In the genomic region with DNA sequence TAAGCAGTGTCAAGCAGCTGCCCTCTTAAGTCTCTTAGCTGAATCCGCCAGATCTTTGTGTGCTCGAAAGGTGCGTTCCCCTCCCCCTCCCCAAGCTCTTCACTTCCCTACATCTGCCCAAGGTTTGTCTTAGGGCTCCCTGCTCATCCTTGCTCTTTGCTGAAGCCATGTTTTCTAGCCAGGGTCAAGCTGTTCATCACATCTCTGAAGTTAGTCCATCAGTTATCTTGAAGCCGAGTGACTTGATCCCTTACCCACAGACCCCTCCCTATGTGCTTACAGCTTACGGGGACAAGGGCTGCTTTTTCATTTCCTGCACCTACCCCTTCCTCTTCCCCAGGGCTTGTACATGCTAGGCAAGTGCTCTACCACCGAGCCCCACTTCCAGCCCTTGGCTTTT, we compare ENCODE assay signal across 13 mouse cellular contexts. TPM values are rescaled to one million over a fixed set of nuclear protein-coding genes. Genes with fewer than 3 reads are reported as not detected.
DNase-seq lines count a peak whose midpoint lies in the region; ATAC-seq and TF ChIP-seq lines count a peak whose summit lies in the region.
"Had no signal": no experiment of that assay in that cellular context is flagged by ENCODE, and none has a peak within 500 bp of the region (broad histone marks: within the 10 kb centered on the region; RNA-seq: fewer than 3 reads in every experiment).

No protein-coding gene starts in this region.

- peak; percentile 23 for DNase-seq in testis, postnatal 10 days (ENCODE audit: low spot score)
- DNase-seq in testis, postnatal 14 days (ENCODE audit: low spot score): no peak
- DNase-seq in hindbrain, embryonic 11.5 days (ENCODE audit: low spot score): no peak
- no peak for DNase-seq in liver, postnatal 0 days
- no peak for DNase-seq in adrenal gland, adult 18-20 months (ENCODE audit: low spot score in 2 of 2)
- DNase-seq: gastrocnemius, postnatal 25 days had no signal

- peaks cover 8% of the 10 kb centered on the region for H3K4me1 ChIP-seq in hindbrain, embryonic 11.5 days (replicated peaks; ENCODE audit: control insufficient read depth, insufficient read depth, low read length)
- H3K4me1 ChIP-seq in neural tube, embryonic 14.5 days (ENCODE audit: control insufficient read depth, insufficient read depth, low read length): no peaks in the 10 kb centered on the region; the same call in 1 of the 2 replicates
- H3K4me1 ChIP-seq in liver, postnatal 0 days (ENCODE audit: insufficient read depth): no peaks in the 10 kb centered on the region

- H3K4me3 ChIP-seq in hindbrain, embryonic 11.5 days (ENCODE audit: low read depth, low read length): no peak overlapping the region
- H3K4me3 ChIP-seq in neural tube, embryonic 14.5 days (ENCODE audit: low read depth, low read length): no peak overlapping the region
- no peak overlapping the region for H3K4me3 ChIP-seq in liver, postnatal 0 days (ENCODE audit: low read depth, low read length)
- H3K4me3 ChIP-seq: embryonic facial prominence, embryonic 12.5 days had no signal

- TF ChIP-seq EP300 in liver, postnatal 0 days (IDR thresholded peaks at IDR 0.05; ENCODE audit: low read depth): no peak

- H3K36me3 ChIP-seq in hindbrain, embryonic 11.5 days (ENCODE audit: control insufficient read depth, insufficient read depth, low read length): no peaks in the 10 kb centered on the region
- H3K36me3 ChIP-seq in neural tube, embryonic 14.5 days (ENCODE audit: control insufficient read depth, insufficient read depth, low read length): no peaks in the 10 kb centered on the region
- no peaks in the 10 kb centered on the region for H3K36me3 ChIP-seq in liver, postnatal 0 days (replicated peaks; ENCODE audit: insufficient read depth, low read length)
- H3K36me3 ChIP-seq: embryonic facial prominence, embryonic 12.5 days had no signal

- H3K9me3 ChIP-seq in hindbrain, embryonic 11.5 days (ENCODE audit: control insufficient read depth, low read length): no peaks in the 10 kb centered on the region
- no peaks in the 10 kb centered on the region for H3K9me3 ChIP-seq in neural tube, embryonic 14.5 days (ENCODE audit: control insufficient read depth, low read length)
- H3K9me3 ChIP-seq in liver, postnatal 0 days (ENCODE audit: low read length): no peaks in the 10 kb centered on the region
- H3K9me3 ChIP-seq: embryonic facial prominence, embryonic 12.5 days had no signal

- no peak for TF ChIP-seq CTCF in liver, postnatal 0 days (IDR thresholded peaks at IDR 0.05; ENCODE audit: low read depth)

- ATAC-seq in hindbrain, embryonic 11.5 days (ENCODE audit: low FRiP score): peak; percentile 58
- peak; percentile 47; the same call in 1 of the 2 replicates for ATAC-seq in neural tube, embryonic 14.5 days (ENCODE audit: low read depth)
- no peak for ATAC-seq in liver, postnatal 0 days
- no peak for ATAC-seq in megakaryocyte, adult 5-6 weeks (ENCODE audit: poor library complexity, severe bottlenecking)
- ATAC-seq: Patski had no signal

- peak overlapping the region; percentile 67 for H3K27ac ChIP-seq in hindbrain, embryonic 11.5 days (ENCODE audit: low read depth, low read length)
- peak overlapping the region; percentile 29 for H3K27ac ChIP-seq in neural tube, embryonic 14.5 days (ENCODE audit: low read depth, low read length)
- H3K27ac ChIP-seq in liver, postnatal 0 days (ENCODE audit: low read depth): no peak overlapping the region
- H3K27ac ChIP-seq: embryonic facial prominence, embryonic 12.5 days had no signal

- WGBS in hindbrain, embryonic 11.5 days: 40% methylated on average over 6 of the region's 6 CpGs
- 45% methylated on average over 6 of the region's 6 CpGs for WGBS in neural tube, embryonic 14.5 days
- WGBS in liver, postnatal 0 days (ENCODE audit: insufficient replicate concordance): 34% methylated on average over 6 of the region's 6 CpGs

- peak overlapping the region; percentile 42; the same call in 1 of the 2 replicates for H3K9ac ChIP-seq in hindbrain, embryonic 11.5 days (ENCODE audit: low read depth, low read length)
- no peak overlapping the region for H3K9ac ChIP-seq in neural tube, embryonic 14.5 days (replicated peaks; ENCODE audit: low read depth, low read length)
- H3K9ac ChIP-seq in liver, postnatal 0 days (replicated peaks): no peak overlapping the region
- H3K9ac ChIP-seq: embryonic facial prominence, embryonic 12.5 days had no signal

- peak overlapping the region; percentile 42 for H3K4me2 ChIP-seq in hindbrain, embryonic 11.5 days (replicated peaks; ENCODE audit: low read depth, low read length)
- peak overlapping the region; percentile 31 for H3K4me2 ChIP-seq in neural tube, embryonic 14.5 days (ENCODE audit: low read depth, low read length)
- H3K4me2 ChIP-seq in liver, postnatal 0 days (ENCODE audit: low read depth, low read length): no peak overlapping the region
- H3K4me2 ChIP-seq: embryonic facial prominence, embryonic 12.5 days had no signal

- no peaks in the 10 kb centered on the region for H3K27me3 ChIP-seq in hindbrain, embryonic 11.5 days (ENCODE audit: control insufficient read depth, insufficient read depth, low read length)
- H3K27me3 ChIP-seq in neural tube, embryonic 14.5 days (ENCODE audit: control insufficient read depth, insufficient read depth, low read length): no peaks in the 10 kb centered on the region
- H3K27me3 ChIP-seq in liver, postnatal 0 days (ENCODE audit: insufficient read depth, low read length): no peaks in the 10 kb centered on the region
- H3K27me3 ChIP-seq: embryonic facial prominence, embryonic 12.5 days; Patski had no signal

RNA-seq across cellular contexts. Expression of a gene that starts 21.4 kb away (rescaled TPM):
- 0.52 TPM in 1 of 2 replicates, not detected in the other for polyA plus RNA-seq in hindbrain, embryonic 11.5 days (2014; fragmentation: Nextera tagmentation; extraction: Ambion mirVana)
- not detected in 2 replicates for polyA plus RNA-seq in neural tube, embryonic 14.5 days (2014; fragmentation: Nextera tagmentation; extraction: Ambion mirVana)
- not detected in 2 replicates for polyA plus RNA-seq in liver, postnatal 0 days (2015; fragmentation: Nextera tagmentation; extraction: Ambion mirVana)
- not detected in 2 replicates for total RNA-seq in megakaryocyte, adult 5-6 weeks (2015)
- not detected in 2 replicates for total RNA-seq in megakaryocyte, adult 5-6 weeks (2017)
- not detected for total RNA-seq in adrenal gland, adult 18-20 months (2021)
- total RNA-seq: gastrocnemius, postnatal 25 days; layer of hippocampus, adult 8-10 months had no signal
- polyA plus RNA-seq: embryonic facial prominence, embryonic 12.5 days; liver, embryonic 16.5 days; Patski; urinary bladder, adult 2 months had no signal

RNA-seq across cellular contexts. Expression of a gene that starts 22.0 kb away (rescaled TPM):
- polyA plus RNA-seq in hindbrain, embryonic 11.5 days (2014; fragmentation: Nextera tagmentation; extraction: Ambion mirVana): 0.52 and 0.84 TPM in 2 replicates
- polyA plus RNA-seq in neural tube, embryonic 14.5 days (2014; fragmentation: Nextera tagmentation; extraction: Ambion mirVana): 2.3 and 3.1 TPM in 2 replicates
- polyA plus RNA-seq in liver, postnatal 0 days (2015; fragmentation: Nextera tagmentation; extraction: Ambion mirVana): not detected in 2 replicates
- total RNA-seq in megakaryocyte, adult 5-6 weeks (2015): 0.11 TPM in 1 of 2 replicates, not detected in the other
- 0.45 TPM in 1 of 2 replicates, not detected in the other for total RNA-seq in megakaryocyte, adult 5-6 weeks (2017)
- total RNA-seq in adrenal gland, adult 18-20 months (2021): not detected
- total RNA-seq: gastrocnemius, postnatal 25 days had no signal
- polyA plus RNA-seq: liver, embryonic 16.5 days had no signal

RNA-seq across cellular contexts. Expression of a gene that starts 50.1 kb away (rescaled TPM):
- 84.4 and 85.3 TPM in 2 replicates for polyA plus RNA-seq in hindbrain, embryonic 11.5 days (2014; fragmentation: Nextera tagmentation; extraction: Ambion mirVana)
- 46.3 and 47.7 TPM in 2 replicates for polyA plus RNA-seq in neural tube, embryonic 14.5 days (2014; fragmentation: Nextera tagmentation; extraction: Ambion mirVana)
- polyA plus RNA-seq in liver, postnatal 0 days (2015; fragmentation: Nextera tagmentation; extraction: Ambion mirVana): 21.5 and 23.9 TPM in 2 replicates
- total RNA-seq in megakaryocyte, adult 5-6 weeks (2015): 108 and 110 TPM in 2 replicates
- 197 and 206 TPM in 2 replicates for total RNA-seq in megakaryocyte, adult 5-6 weeks (2017)
- total RNA-seq in adrenal gland, adult 18-20 months (2021): 10 to 100 TPM; 56.6 to 73.2 TPM

Comparison
In these comparisons a context has a peak if more than half of its experiments do, and no peak if none do; other contexts are left out.
1. ATAC-seq: peak in hindbrain, embryonic 11.5 days (single experiment) and neural tube, embryonic 14.5 days (single experiment); none in liver, postnatal 0 days (single experiment) and megakaryocyte, adult 5-6 weeks (single experiment).